Mouse (Mus musculus) midbrain, postnatal 0 days (tissue): Measurements from ENCODE around the gene Trim8. TPM values are rescaled to one million over a fixed set of nuclear protein-coding genes. Genes with fewer than 3 reads are reported as not detected.

Experiments used
- ATAC-seq: fragments of 200-750 bp; cut with Nextera tagmentation; 2 replicates; pipeline ENCODE4 v1.8.0; 2017; ENCODE audit warnings: moderate number of reproducible peaks, mild to moderate bottlenecking, moderate TSS enrichment, moderate library complexity; ENCODE audit not compliant: low FRiP score
- DNase-seq: peaks from one replicate; pipeline ENCODE4 v3.0.0-alpha.2; 2015; ENCODE audit warnings: low spot score
- H3K27ac ChIP-seq: fragments of 300-500 bp; sonication (generic); 2 replicates; pipeline ENCODE4 v1.5.1; 2014; ENCODE audit warnings: low read depth, mild to moderate bottlenecking, low read length, mixed read lengths
- H3K27me3 ChIP-seq: fragments of 300-500 bp; sonication (generic); 2 replicates; pipeline ENCODE4 v1.6.1; 2014; ENCODE audit warnings: low read length, control low read depth, mixed read lengths; ENCODE audit not compliant: insufficient read depth
- H3K36me3 ChIP-seq: fragments of 300-500 bp; sonication (generic); 2 replicates; pipeline ENCODE4 v1.6.1; 2014; ENCODE audit warnings: low read length, control low read depth, mixed read lengths; ENCODE audit not compliant: insufficient read depth
- H3K4me1 ChIP-seq: fragments of 300-500 bp; sonication (generic); 2 replicates; pipeline ENCODE4 v1.6.1; 2014; ENCODE audit warnings: mild to moderate bottlenecking, control low read depth, antibody characterized with exemption, low read length, mixed read lengths; ENCODE audit not compliant: insufficient read depth
- H3K4me2 ChIP-seq: fragments of 300-500 bp; sonication (generic); 2 replicates; pipeline ENCODE4 v1.6.1; 2014; ENCODE audit warnings: low read depth, mild to moderate bottlenecking, low read length, mixed read lengths; ENCODE audit not compliant: poor library complexity, severe bottlenecking
- H3K4me3 ChIP-seq: fragments of 300-500 bp; sonication (generic); 2 replicates; pipeline ENCODE4 v1.5.1; 2014; ENCODE audit warnings: low read depth, mild to moderate bottlenecking, low read length, moderate library complexity
- H3K9ac ChIP-seq: fragments of 300-500 bp; sonication (generic); replicated peaks from 2 replicates; pipeline ENCODE4 v1.6.1; 2014; ENCODE audit warnings: mild to moderate bottlenecking, low read length, moderate library complexity, mixed read lengths; ENCODE audit not compliant: poor library complexity, severe bottlenecking
- H3K9me3 ChIP-seq: fragments of 300-500 bp; sonication (generic); 2 replicates; pipeline ENCODE4 v1.6.1; 2016; ENCODE audit warnings: low read length, control low read depth
- CTCF ChIP-seq: IDR thresholded peaks from 2 replicates; pipeline ENCODE4 v1.5.1; 2016; ENCODE audit warnings: antibody characterized with exemption, mild to moderate bottlenecking
- WGBS: fragments of 180-500 bp; shearing (Covaris S2); extraction: QIAGEN DNeasy Blood & Tissue Kit; methylation state at CpG from one replicate; pipeline ENCODE4 v1.1.7; 2014; 5-methylcytosine and 5-hydroxymethylcytosine counted together
- polyA plus RNA-seq: library from polyadenylated mRNA; unstranded; fragments of >200 nt; fragmentation: Nextera tagmentation; extraction: Ambion mirVana; gene quantifications from 2 replicates; pipeline ENCODE4 v1.2.1, GENCODE M21; 2015
- total RNA-seq: library from RNA; depleted of rRNA; stranded (reverse); fragments of >200 nt; gene quantifications from 2 replicates; pipeline ENCODE4 v1.2.3, GENCODE M21; 2014; rRNA removed

The Trim8 gene
- 96.6 and 103 TPM in 2 replicates for total RNA-seq
- polyA plus RNA-seq = 27.8 and 30.4 TPM in 2 replicates

DNA sequence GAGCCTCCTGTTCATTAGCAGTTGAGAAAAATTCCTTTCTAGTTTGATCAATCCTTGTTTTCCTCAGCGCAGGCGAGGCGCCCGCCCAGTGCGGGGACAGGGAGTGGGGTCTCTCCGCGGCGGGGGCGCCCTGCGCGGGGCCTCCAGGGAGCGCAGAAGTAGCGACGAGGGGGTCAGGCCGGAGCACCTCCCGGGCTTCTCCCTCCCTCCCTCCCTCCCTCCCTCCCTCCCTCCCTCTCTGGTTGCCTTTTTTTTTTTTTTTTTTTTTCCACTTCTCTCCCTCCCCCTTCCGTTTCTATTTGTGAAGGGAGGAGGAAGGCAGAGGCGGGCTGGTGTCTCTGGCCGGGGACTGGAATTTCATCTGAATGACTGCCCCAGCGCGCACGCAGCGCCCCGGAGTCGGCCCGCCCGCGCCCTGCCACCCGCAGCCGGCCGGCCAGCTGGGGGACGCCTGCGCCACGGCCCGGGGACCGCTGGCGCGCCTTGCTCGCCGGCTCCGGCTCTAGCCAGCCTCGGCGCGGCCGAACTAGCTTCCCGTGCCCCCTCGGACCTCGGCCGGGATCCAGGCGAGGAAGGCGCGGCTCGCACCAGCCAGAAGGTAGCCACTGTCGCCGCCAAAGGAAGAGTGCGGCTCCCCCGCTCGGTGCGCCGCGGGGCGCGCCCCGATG, at the start of gene Trim8:
Gene Trim8, plus strand, starts transcription at position 302 of the 668 bp plus-strand sequence.
- TF ChIP-seq CTCF = no peak
- no peaks in the 10 kb centered on the region for H3K36me3 ChIP-seq
- WGBS = 0% methylated on average over 42 of the region's 64 CpGs
- H3K4me1 ChIP-seq = peaks cover 18% of the 10 kb centered on the region
- DNase-seq (peak; percentile 75), ATAC-seq (peak; percentile 35)
- H3K4me2 ChIP-seq = peak within 1 kb of the TSS; percentile 98
- H3K27ac ChIP-seq = peak within 1 kb of the TSS; percentile 100
- peak within 1 kb of the TSS; percentile 97 for H3K9ac ChIP-seq
- H3K27me3 ChIP-seq = no peaks in the 10 kb centered on the region
- no peaks in the 10 kb centered on the region for H3K9me3 ChIP-seq
- H3K4me3 ChIP-seq = peak within 1 kb of the TSS; percentile 99

DNA sequence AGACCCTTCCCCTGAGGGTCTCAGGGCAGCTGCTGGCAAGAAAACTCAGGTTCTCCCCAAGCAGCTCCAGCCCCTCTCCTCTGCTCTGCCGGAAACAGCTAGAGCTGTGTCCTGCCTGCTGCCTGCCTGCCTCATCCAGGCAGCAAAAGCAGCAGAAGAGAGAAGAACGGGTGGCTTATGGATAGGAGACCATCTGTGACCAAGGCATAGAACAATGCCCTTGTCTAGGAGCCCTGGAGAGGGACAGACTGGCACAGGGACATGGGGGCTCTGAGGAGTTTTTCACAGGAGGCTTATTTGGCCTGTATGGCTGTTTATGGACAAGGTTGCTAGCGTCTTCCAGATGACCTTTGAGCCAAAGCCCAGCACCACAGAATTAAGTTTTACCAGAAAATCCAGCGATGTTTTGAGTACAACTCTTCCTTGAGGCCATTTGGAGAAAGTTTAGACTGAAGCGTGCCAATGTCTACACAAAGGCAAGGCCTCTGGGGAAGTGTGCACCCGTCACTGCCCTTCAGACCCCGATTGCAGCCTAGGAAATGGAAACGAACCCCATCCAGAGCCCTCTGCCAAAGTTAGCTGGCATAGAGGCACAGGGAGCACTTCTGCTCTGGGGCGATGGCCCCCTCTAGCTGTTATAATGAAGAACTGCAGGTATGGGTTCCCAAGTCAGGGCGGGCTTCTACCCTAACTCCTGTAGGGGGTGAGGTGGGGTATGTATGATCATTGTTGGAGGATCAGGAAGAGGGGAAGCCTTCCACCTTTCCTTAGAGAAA, 49.3 kb upstream of the Trim8 start:
- no peaks in the 10 kb centered on the region for H3K27me3 ChIP-seq
- H3K9me3 ChIP-seq = no peaks in the 10 kb centered on the region
- no peak overlapping the region for H3K4me2 ChIP-seq
- TF ChIP-seq CTCF = peak; percentile 87
- no peak overlapping the region for H3K4me3 ChIP-seq
- no peak overlapping the region for H3K9ac ChIP-seq
- WGBS = 22% methylated on average over 10 of the region's 10 CpGs
- peak; percentile 86 for DNase-seq
- H3K4me1 ChIP-seq = no peaks in the 10 kb centered on the region
- H3K36me3 ChIP-seq = peaks cover 14% of the 10 kb centered on the region; the same call in 1 of the 2 replicates
- H3K27ac ChIP-seq = no peak overlapping the region
- peak; percentile 52; the same call in 1 of the 2 replicates for ATAC-seq

DNA sequence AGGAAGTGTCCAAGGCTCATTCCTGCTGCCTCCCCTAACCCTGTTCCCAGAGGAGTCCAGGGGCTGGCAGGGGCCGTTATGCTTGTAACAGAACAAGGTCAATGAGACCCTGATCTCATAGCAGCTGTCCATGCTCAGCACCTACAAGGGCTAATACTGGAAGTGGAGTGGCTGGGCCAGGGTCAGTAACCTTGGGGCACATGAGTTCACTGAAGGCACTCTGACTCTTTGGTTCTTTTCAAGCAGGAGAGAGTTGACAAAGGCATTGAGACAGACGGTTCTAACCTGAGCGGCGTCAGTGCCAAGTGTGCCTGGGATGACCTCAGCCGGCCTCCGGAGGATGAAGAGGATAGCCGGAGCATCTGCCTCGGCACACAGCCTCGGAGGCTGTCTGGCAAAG, 48.6 kb upstream of the Trim8 start:
- WGBS = 86% methylated on average over 9 of the region's 9 CpGs
- Histone ChIP-seq H3K36me3 (peaks cover 15% of the 10 kb centered on the region), H3K27ac (no peak overlapping the region), H3K4me2 (no peak overlapping the region), H3K4me3 (no peak overlapping the region), H3K9me3 (no peaks in the 10 kb centered on the region), H3K9ac (no peak overlapping the region), H3K27me3 (no peaks in the 10 kb centered on the region), H3K4me1 (no peaks in the 10 kb centered on the region)
- DNase-seq = no peak
- no peak for ATAC-seq
- no peak for TF ChIP-seq CTCF

DNA sequence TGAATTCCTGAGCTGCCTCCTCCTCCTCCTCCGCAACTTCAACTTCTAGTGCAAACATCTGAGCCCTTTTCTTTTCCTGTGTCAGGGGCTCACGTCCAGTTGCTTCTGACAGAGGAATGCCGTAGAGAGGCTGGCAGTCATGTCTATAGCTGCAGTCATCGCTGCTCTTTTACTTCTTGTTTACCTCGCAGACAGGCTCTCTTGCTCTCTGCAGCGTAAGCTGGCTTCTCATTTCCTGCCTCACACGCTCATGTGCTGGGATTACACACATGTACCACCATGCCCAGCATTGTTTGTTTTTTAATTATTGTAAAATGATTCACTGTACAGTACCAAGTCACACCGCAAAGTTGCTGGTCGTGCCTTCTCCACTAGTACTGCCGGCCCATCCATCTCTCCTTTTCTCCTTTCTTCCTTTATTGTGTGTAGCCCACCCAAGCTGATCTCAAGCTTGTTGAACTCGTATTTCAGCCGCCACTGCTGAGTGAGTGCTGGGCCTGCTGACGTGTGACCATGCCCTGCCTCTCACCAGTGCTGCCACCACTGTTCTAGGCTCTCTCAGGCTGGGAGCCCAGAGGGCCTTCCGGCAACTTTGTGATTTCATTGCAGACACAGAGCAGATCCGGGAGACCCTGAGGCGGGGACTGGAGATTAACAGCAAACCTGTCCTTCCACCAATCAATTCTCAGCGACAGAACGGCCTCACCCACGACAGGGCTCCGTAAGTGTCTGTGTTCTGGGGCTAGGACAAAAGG, 47.2 kb upstream of the Trim8 start:
- TF ChIP-seq CTCF = no peak
- ATAC-seq = no peak
- 0 out of 2 replicates have a peak overlapping the region, but pooled peaks have one; percentile 26 for H3K27ac ChIP-seq
- H3K4me1 ChIP-seq = no peaks in the 10 kb centered on the region
- no peaks in the 10 kb centered on the region for H3K27me3 ChIP-seq
- H3K9ac ChIP-seq = no peak overlapping the region
- H3K4me3 ChIP-seq = no peak overlapping the region
- no peak overlapping the region for H3K4me2 ChIP-seq
- no peaks in the 10 kb centered on the region for H3K9me3 ChIP-seq
- peaks cover 22% of the 10 kb centered on the region for H3K36me3 ChIP-seq
- DNase-seq = no peak
- 70% methylated on average over 20 of the region's 20 CpGs for WGBS

DNA sequence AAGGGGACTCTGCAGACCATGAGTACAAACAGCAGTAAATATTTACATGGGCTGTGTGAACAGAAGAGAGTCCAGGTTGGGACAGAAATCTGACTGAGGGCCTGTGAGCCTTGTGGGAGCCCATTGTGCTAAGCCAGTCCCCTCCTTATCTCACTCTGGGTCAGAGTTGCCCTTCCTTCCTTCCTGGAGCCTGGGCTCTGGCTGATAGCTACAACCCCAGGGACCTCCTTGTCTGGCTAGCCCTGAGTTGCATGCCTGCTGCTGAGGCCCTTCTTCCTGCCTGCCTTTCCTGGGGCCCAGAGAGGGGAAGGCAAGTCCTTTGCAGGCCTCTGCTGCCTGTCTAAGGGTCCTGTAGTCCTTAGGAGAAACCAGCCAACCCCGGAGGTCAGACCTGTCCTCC, 46.5 kb upstream of the Trim8 start:
- TF ChIP-seq CTCF = no peak
- DNase-seq = no peak
- 73% methylated on average over 1 of the region's 1 CpGs for WGBS
- H3K27me3 ChIP-seq = no peaks in the 10 kb centered on the region
- H3K4me2 ChIP-seq = no peak overlapping the region
- no peak overlapping the region for H3K9ac ChIP-seq
- no peak overlapping the region for H3K4me3 ChIP-seq
- H3K36me3 ChIP-seq = peaks cover 22% of the 10 kb centered on the region
- H3K4me1 ChIP-seq = no peaks in the 10 kb centered on the region
- H3K27ac ChIP-seq = 0 out of 2 replicates have a peak overlapping the region, but pooled peaks have one; percentile 26
- no peaks in the 10 kb centered on the region for H3K9me3 ChIP-seq
- no peak for ATAC-seq
